Mouse (Mus musculus) heart, postnatal 0 days (tissue): ENCODE measurements around the gene Bbx.

Source experiments
- CTCF ChIP-seq: IDR thresholded peaks from 2 replicates; pipeline ENCODE4 v1.5.1; 2016; ENCODE audit warnings: antibody characterized with exemption, control low read depth, low read depth
- EP300 ChIP-seq: IDR thresholded peaks from 2 replicates; pipeline ENCODE4 v1.6.1; 2016; ENCODE audit warnings: antibody characterized with exemption, low read depth

- TF ChIP-seq CTCF = no peak
- no peak for TF ChIP-seq EP300
Observed at GRCm38 (mm10) chr16:50324292-50324691, 107.9 kb downstream of the Bbx start.
